In the genomic region with DNA sequence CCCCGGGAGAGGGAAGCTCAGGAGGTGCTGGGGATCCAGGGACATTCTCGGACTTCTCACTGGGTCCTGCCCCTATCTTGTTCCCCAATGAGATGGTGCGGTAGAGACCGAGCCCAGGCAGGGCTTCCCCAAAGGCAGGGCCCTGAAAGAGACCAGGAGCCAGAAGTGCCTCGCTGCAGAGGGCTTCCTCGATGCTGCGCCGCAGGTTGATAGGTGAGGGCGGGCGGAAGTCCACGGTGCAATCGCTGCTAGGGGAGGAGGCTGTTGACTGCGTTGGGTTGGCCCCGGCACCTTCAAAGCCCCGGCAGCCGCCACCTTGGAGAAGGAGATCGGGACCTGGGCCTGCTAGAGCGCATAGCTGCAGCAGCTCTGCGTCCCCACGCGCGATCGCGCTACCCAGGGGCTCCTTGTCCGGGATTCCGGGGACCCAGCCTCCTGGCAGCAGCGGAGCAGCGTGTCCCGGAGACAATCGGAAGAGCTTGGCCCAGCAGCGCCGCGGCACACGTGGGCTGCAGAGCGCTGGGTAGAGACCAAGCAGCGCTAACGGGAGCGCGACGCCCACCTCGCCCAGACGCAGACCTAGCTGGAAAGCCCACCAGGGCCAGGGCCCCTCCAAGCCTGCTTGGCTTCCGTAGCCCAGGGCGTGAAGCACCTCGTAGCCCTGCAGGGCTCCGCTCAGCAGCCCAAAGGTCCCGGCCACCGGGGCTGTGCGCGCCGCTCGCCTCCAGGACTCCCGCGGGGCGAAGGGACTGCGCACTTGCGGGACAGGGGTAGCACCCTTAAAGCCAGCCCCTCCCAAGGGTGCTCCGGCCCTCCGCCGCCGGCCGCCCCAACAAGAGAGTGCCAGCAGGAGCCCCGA, we compare ENCODE assay signal across 8 mouse cellular contexts. TPM values are rescaled to one million over a fixed set of nuclear protein-coding genes. Genes with fewer than 3 reads are reported as not detected.
DNase-seq lines count a peak whose midpoint lies in the region; ATAC-seq and TF ChIP-seq lines count a peak whose summit lies in the region.

No protein-coding gene starts in this region.

- H3K36me3 ChIP-seq in C2C12 (ENCODE audit: control insufficient read depth, insufficient read depth) (no peaks in the 10 kb centered on the region), E14TG2a.4 (ENCODE audit: insufficient read depth, low read length) (no peaks in the 10 kb centered on the region)
- no peaks in the 10 kb centered on the region for H3K36me3 ChIP-seq in heart, embryonic 16.5 days (ENCODE audit: control insufficient read depth, insufficient read depth)
- no peaks in the 10 kb centered on the region for H3K36me3 ChIP-seq in midbrain, embryonic 13.5 days
- H3K36me3 ChIP-seq in testis, adult 2 months (ENCODE audit: control insufficient read depth, insufficient read depth, low read length) = no peaks in the 10 kb centered on the region

- no peak overlapping the region for H3K27ac ChIP-seq in heart, embryonic 16.5 days (ENCODE audit: low read length)
- H3K27ac ChIP-seq in midbrain, embryonic 13.5 days = no peak overlapping the region
- no peak overlapping the region for H3K27ac ChIP-seq in testis, adult 2 months (ENCODE audit: control insufficient read depth, insufficient read depth, low read depth, low read length)

- TF ChIP-seq CTCF in C2C12 (IDR thresholded peaks at IDR 0.05; ENCODE audit: control insufficient read depth, insufficient read depth, insufficient read length) (no peak), E14TG2a.4 (conservative IDR thresholded peaks at IDR 0.05; ENCODE audit: low read length) (no peak)
- TF ChIP-seq CTCF in testis, adult 2 months (IDR thresholded peaks at IDR 0.05; ENCODE audit: control insufficient read depth, insufficient read depth, insufficient replicate concordance, low read depth, low read length) = no peak

- WGBS in heart, embryonic 16.5 days = 2% methylated on average over 63 of the region's 63 CpGs
- whole genome bisulfite sequencing in midbrain, embryonic 13.5 days = under 1% methylated on average over 61 of the region's 63 CpGs

- H3K9ac ChIP-seq in heart, embryonic 16.5 days (ENCODE audit: low read length) = peak overlapping the region; percentile 59
- peak overlapping the region; percentile 74 for H3K9ac ChIP-seq in midbrain, embryonic 13.5 days (replicated peaks)

- H3K27me3 ChIP-seq in C2C12 (ENCODE audit: control insufficient read depth, insufficient read depth, insufficient read length) = peaks cover 49% of the 10 kb centered on the region
- H3K27me3 ChIP-seq in E14TG2a.4 (ENCODE audit: insufficient read depth, low read length) = peaks cover 77% of the 10 kb centered on the region
- peaks cover 62% of the 10 kb centered on the region for H3K27me3 ChIP-seq in heart, embryonic 16.5 days (ENCODE audit: control insufficient read depth, insufficient read depth, low read length)
- peaks cover 88% of the 10 kb centered on the region for H3K27me3 ChIP-seq in midbrain, embryonic 13.5 days
- no peaks in the 10 kb centered on the region for H3K27me3 ChIP-seq in testis, adult 2 months (ENCODE audit: control insufficient read depth, insufficient read depth, low read length)

- no peak for TF ChIP-seq POLR2A in testis, adult 2 months (IDR thresholded peaks at IDR 0.05; ENCODE audit: control insufficient read depth, low read depth, low read length)

- H3K79me2 ChIP-seq in C2C12 (ENCODE audit: control insufficient read depth, insufficient read depth) = no peaks in the 10 kb centered on the region

- no peaks in the 10 kb centered on the region for H3K9me3 ChIP-seq in E14TG2a.4 (ENCODE audit: low read length)
- no peaks in the 10 kb centered on the region for H3K9me3 ChIP-seq in heart, embryonic 16.5 days (replicated peaks; ENCODE audit: control insufficient read depth, low read length)
- H3K9me3 ChIP-seq in midbrain, embryonic 13.5 days = no peaks in the 10 kb centered on the region

- peak overlapping the region; percentile 88 for H3ac ChIP-seq in C2C12 (ENCODE audit: control insufficient read depth, insufficient read length, low read depth)

- no peaks in the 10 kb centered on the region for H3K79me3 ChIP-seq in C2C12 (ENCODE audit: low read depth)

- peak; percentile 34 to 35 for DNase-seq in cerebellum, postnatal 36 days
- DNase-seq in kidney, postnatal 4 days = peak; percentile 42 to 56
- DNase-seq in layer of hippocampus, adult 8-10 months (ENCODE audit: low spot score in 2 of 2) = no peak

- no peak overlapping the region for H3K4me3 ChIP-seq in C2C12 (ENCODE audit: insufficient read depth, poor library complexity, severe bottlenecking)
- peak overlapping the region; percentile 89 for H3K4me3 ChIP-seq in E14TG2a.4 (replicated peaks; ENCODE audit: low read length)
- peak overlapping the region; percentile 60 for H3K4me3 ChIP-seq in heart, embryonic 16.5 days (ENCODE audit: low read length)
- H3K4me3 ChIP-seq in midbrain, embryonic 13.5 days (replicated peaks) = peak overlapping the region; percentile 51
- H3K4me3 ChIP-seq in testis, adult 2 months (ENCODE audit: control insufficient read depth, low read depth, low read length) = peak overlapping the region; percentile 54

- H3K4me2 ChIP-seq in heart, embryonic 16.5 days (ENCODE audit: low read depth, low read length) = peak overlapping the region; percentile 98
- peak overlapping the region; percentile 84 for H3K4me2 ChIP-seq in midbrain, embryonic 13.5 days (replicated peaks)

- peaks cover 12% of the 10 kb centered on the region for H3K4me1 ChIP-seq in E14TG2a.4 (replicated peaks; ENCODE audit: low read depth, low read length)
- H3K4me1 ChIP-seq in heart, embryonic 16.5 days (ENCODE audit: control insufficient read depth, insufficient read depth, low read length) = peaks cover 13% of the 10 kb centered on the region
- peaks cover 34% of the 10 kb centered on the region for H3K4me1 ChIP-seq in midbrain, embryonic 13.5 days (replicated peaks)
- peaks cover 9% of the 10 kb centered on the region for H3K4me1 ChIP-seq in testis, adult 2 months (ENCODE audit: control insufficient read depth, insufficient read depth, low read length)

- peak; percentile 25; the same call in 1 of the 2 replicates for ATAC-seq in heart, embryonic 16.5 days (replicated peaks; ENCODE audit: extremely low read depth, insufficient read depth, low FRiP score)
- ATAC-seq in midbrain, embryonic 13.5 days = peak; percentile 71

TF ChIP-seq in C2C12, 6 proteins besides CTCF, POLR2A, EP300 and RAD21:
- no peak for TF ChIP-seq MYOG (IDR thresholded peaks at IDR 0.05; ENCODE audit: control insufficient read depth, extremely low read depth, insufficient read length)
- no peak for TF ChIP-seq CEBPB (IDR thresholded peaks at IDR 0.05; ENCODE audit: low read depth)
- no peak for TF ChIP-seq FOSL1 (IDR thresholded peaks at IDR 0.05; ENCODE audit: insufficient read depth, low read length, poor library complexity, severe bottlenecking)
- no peak for TF ChIP-seq MYOD1 (IDR thresholded peaks at IDR 0.05; ENCODE audit: control insufficient read depth, insufficient read length, low read depth)
- TF ChIP-seq USF1 (IDR thresholded peaks at IDR 0.05; ENCODE audit: low read depth) = no peak
- TF ChIP-seq MAX (IDR thresholded peaks at IDR 0.05) = no peak

RNA-seq across cellular contexts. Expression of a gene that starts 5.5 kb away (rescaled TPM):
- polyA plus RNA-seq in C2C12 (2012; fragmentation: generic; extraction: Trizol) = 18.2 TPM
- polyA plus RNA-seq in heart, embryonic 16.5 days (2015; fragmentation: Nextera tagmentation; extraction: Ambion mirVana) = 23.5 and 26.1 TPM in 2 replicates
- polyA plus RNA-seq in midbrain, embryonic 13.5 days (2015; fragmentation: Nextera tagmentation; extraction: Ambion mirVana) = 47.2 and 48.5 TPM in 2 replicates
- polyA plus RNA-seq in testis, adult 2 months (2012; rRNA removed) = 27.1 and 27.5 TPM in 2 replicates
- 10 to 100 TPM; 38.0 to 52.6 (median 44.6) TPM for total RNA-seq in layer of hippocampus, adult 8-10 months (2022)

RNA-seq across cellular contexts. Expression of a gene that starts 9.1 kb away (rescaled TPM):
- polyA plus RNA-seq in C2C12 (2012; fragmentation: generic; extraction: Trizol) = 0.09 TPM
- polyA plus RNA-seq in heart, embryonic 16.5 days (2015; fragmentation: Nextera tagmentation; extraction: Ambion mirVana) = 1.1 and 1.2 TPM in 2 replicates
- 2.7 and 3.6 TPM in 2 replicates for polyA plus RNA-seq in midbrain, embryonic 13.5 days (2015; fragmentation: Nextera tagmentation; extraction: Ambion mirVana)
- 0.48 and 0.57 TPM in 2 replicates for polyA plus RNA-seq in testis, adult 2 months (2012; rRNA removed)
- 1 to 10 TPM; 2.6 to 3.5 (median 3.0) TPM for total RNA-seq in layer of hippocampus, adult 8-10 months (2022)

RNA-seq across cellular contexts. Expression of a gene that starts 45.9 kb away (rescaled TPM):
- 65.9 TPM for polyA plus RNA-seq in C2C12 (2012; fragmentation: generic; extraction: Trizol)
- 42.7 and 48.4 TPM in 2 replicates for polyA plus RNA-seq in heart, embryonic 16.5 days (2015; fragmentation: Nextera tagmentation; extraction: Ambion mirVana)
- polyA plus RNA-seq in midbrain, embryonic 13.5 days (2015; fragmentation: Nextera tagmentation; extraction: Ambion mirVana) = 43.5 and 51.8 TPM in 2 replicates
- 6.1 and 7.7 TPM in 2 replicates for polyA plus RNA-seq in testis, adult 2 months (2012; rRNA removed)
- 10 to 100 TPM; 36.4 to 45.0 (median 41.1) TPM for total RNA-seq in layer of hippocampus, adult 8-10 months (2022)

Comparison
In these comparisons a context has a peak if more than half of its experiments do, and no peak if none do; other contexts are left out.
1. DNase-seq: peak in cerebellum, postnatal 36 days (2 of 2) and kidney, postnatal 4 days (2 of 2); none in layer of hippocampus, adult 8-10 months (0 of 2).